Mouse (Mus musculus): Measurements from ENCODE around the gene Prmt9.
A peak's percentile ranks its signal among the peaks of the same experiment; 100 is the strongest.

Gene Prmt9

GRCm38 (mm10) chr8:77535026-77535595 lies 14.1 kb upstream of the Prmt9 start:
- DNase-seq: peak; percentile 62

GRCm38 (mm10) chr8:77536821-77537220 lies 12.4 kb upstream of the Prmt9 start:
- no peak for DNase-seq

GRCm38 (mm10) chr8:77538256-77538655 lies 10.9 kb upstream of the Prmt9 start:
- no peak for DNase-seq

- no peak for DNase-seq
Measured at GRCm38 (mm10) chr8:77543152-77543777, 5.9 kb upstream of the Prmt9 start.

- DNase-seq: no peak
Measured at GRCm38 (mm10) chr8:77544428-77544827, 4.8 kb upstream of the Prmt9 start.

DNA sequence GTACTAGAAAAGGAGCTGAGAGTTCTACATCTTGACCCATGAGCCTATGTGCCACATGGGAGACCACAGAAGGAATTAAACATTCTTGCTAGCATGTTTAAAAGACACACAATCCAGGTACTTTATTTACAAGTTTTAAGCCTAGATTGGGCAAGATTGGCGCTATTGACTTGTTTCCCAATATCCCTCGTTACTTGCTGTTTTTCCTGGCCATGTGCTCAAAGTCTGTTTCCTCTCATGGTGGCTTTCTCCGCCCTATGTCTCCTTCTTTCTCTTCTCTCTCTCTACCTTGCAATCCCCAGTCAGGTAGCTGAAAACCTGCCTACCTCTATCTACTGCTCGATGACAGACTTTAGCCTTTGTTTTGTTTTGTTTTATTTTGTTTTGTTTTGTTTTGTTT lies 3.6 kb upstream of the Prmt9 start:
- no peak for DNase-seq

DNA sequence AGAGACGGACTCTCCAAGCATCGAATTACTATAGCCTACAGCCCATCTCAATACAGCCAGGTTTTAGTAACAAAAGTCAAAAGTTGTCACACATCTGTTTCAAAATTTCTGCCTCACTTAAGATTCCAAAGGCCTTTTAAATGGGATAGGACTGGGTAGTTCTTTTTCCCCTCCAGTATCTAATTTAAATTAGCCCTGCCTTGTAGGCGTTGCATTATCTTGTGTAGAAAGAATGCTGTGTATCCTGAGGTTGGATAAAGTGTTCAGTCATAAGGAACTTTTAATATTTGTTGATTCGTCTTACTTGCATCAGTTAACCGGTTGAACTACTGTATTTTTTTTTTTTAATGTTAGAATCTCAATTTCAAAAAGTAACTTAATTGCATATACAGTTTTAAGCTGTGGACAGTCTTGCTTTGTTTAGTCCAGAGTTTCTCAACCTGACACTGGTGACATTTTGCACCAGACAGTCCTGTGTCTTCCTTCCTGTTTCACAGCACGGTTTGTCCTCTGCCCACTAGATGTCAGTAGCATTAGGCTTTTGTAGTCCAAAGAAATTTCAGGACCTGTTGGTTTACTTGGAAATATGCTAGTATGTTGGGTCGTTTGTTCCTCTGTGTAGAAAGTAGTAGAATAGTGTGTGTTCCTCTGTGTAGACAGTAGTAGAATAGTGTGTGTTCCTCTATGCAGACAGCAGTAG lies 834 bp downstream of the Prmt9 start:
- DNase-seq: peak; percentile 12

DNA sequence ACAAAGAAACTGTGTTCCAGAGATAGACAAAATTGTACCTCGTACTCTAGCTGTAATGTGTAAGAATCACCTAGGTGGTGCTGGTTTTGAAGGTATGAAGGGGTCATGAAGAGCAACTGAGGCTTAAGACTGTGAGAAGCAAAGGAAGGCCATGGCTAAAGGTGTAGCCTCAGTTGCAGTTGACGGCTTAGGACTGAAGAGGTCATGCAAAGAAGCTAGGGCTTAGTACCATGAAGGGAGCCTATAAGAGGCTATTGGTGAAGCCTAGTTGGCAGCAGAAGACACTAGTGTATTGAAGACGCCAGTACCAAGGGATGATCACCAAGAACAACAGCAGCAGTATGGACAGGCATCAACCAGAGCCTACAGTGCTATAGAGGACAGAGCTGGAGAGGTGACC lies 3.3 kb downstream of the Prmt9 start:
- DNase-seq: no peak

DNA sequence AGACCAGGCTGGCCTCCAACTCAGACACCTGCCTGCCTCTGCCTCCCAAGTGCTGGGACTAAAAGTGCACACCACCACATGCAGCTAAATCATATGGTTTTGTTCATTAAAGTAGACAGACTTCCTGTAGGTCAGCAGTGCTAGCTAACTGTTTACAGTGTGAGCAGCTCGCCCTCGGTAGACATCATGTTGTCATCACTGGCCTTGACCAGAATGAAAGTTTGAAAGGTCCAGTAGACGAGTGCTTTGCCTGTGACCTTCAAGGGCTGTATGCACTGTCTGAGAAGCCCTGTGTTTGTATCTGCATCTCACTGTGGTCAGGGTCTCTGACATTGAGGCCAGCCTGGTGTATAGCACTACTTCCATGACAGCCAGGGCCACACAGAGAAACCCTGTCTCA lies 12.2 kb downstream of the Prmt9 start:
- DNase-seq: no peak

GRCm38 (mm10) chr8:77574229-77574628 lies 25.0 kb downstream of the Prmt9 start:
- no peak for DNase-seq

DNA sequence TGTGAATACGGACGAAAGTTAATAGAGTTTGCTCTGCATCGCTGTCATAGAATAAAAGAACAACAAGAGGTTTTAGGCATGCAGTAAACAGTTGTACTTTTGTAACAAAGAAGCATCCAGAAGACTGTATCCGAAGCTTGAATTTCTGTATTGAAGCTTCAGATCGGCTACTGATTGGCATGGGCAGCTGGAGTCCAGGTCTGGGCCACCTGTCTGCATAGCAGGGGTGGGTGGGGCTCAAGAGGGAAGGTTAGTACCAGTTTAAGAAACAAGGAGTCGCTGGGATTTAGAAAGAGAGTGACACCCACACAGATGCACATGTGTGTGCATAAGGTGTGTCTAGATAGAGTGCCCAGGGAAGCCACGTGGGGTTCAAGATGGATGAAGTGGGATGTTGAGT lies 28.5 kb downstream of the Prmt9 start:
- no peak for DNase-seq

GRCm38 (mm10) chr8:77584174-77584573 lies 35.0 kb downstream of the Prmt9 start:
- no peak for DNase-seq

DNA sequence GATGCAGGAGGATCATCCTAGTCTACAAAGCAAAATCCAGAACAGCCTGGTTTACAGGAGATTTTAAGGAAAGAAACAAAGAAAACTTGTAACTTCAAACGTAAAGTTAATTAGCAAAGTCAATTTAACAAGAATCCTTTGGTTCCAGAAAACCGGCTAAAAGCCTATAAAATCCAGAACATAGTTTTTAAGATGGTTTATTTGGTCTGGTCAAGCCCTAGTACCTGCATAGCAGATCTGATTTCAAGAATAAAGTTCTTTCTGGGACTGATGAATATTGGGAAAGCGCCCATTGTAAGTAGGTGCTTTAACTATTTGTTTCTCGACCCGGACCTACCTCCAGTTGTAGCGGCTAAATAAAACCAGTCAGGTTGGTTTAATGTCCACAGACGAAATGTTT lies 60.4 kb downstream of the Prmt9 start:
- no peak for DNase-seq

DNA sequence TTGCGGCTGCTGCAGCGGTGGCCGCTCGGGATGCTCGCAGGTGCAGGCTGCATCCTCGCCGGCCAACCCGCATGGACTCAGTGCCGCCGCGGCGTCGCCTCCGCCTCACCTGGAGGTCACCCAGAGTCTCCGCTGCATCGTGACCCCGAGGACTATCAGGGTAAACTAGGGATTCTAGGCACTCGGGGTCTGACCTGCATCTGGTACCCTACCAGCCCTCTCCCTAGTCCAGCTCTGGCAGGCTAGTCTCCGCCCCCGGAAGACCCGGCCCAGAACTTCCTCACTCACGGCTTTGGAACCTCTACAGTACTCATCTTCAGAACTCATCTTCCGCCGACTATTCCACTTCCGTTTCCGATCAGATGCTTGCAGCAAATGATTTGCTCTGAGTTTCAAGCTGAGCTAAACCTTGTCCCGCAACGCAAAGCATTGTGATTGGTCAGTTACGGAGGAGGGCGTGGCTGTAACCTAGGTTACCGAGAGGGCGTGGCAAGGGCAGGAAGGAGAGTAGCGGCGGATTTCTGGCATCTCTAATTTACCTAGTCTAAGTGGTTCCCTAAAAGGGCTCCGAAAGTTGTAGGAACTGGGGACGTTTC lies 61.3 kb downstream of the Prmt9 start, which contains the start of gene Tmem184c:
Gene Tmem184c, minus strand, starts transcription at position 325 of the 596 bp plus-strand sequence.
- DNase-seq: peak; percentile 95

GRCm38 (mm10) chr8:77617916-77618315 lies 68.7 kb downstream of the Prmt9 start:
- no peak for DNase-seq

DNA sequence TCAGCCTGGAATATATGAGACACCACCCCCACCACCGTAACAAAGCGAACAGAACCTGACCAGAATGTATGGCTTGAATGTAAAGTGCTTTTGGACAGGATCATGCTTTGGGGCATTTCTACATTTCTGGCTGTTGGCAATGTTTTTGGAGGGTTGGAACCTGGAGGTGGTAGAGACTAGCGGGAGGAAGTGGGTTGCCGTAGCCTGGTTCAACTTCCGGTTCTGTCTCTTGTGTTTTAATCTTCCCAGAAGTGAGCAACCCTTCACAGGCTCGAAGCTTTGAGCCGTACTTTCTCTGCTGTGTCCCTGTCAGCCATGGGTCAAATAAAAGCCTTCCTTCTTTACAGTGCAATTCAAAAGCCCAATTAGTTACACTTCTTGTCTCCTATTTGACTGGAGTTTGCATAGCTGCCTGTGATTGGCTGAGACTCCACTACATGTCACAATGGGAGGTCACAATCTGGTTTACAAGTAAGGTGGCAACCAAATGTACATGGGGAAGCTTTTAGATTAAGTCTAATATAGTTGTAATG lies 74.5 kb downstream of the Prmt9 start:
- DNase-seq: no peak

- DNase-seq: peak; percentile 36
Measured at GRCm38 (mm10) chr8:77629858-77630537, 80.8 kb downstream of the Prmt9 start.

- no peak for DNase-seq
Measured at GRCm38 (mm10) chr8:77630691-77631090, 81.5 kb downstream of the Prmt9 start.

All from cerebellum, adult 11 months (tissue).